Mouse (Mus musculus) thymus, postnatal 36 days (tissue): ENCODE data around the gene Olfr309.
"Not testable (repeated sequence)": the region's sequence is repeated elsewhere in the genome, so short reads cannot be mapped to it uniquely, and the experiment has no call there.

Source experiments
- DNase-seq, 2 experiments: peaks; one replicate each; pipeline ENCODE4 v3.0.0; 2022; ENCODE audit warnings: mixed read lengths in 2 of 2

Olfr309 gene

DNA sequence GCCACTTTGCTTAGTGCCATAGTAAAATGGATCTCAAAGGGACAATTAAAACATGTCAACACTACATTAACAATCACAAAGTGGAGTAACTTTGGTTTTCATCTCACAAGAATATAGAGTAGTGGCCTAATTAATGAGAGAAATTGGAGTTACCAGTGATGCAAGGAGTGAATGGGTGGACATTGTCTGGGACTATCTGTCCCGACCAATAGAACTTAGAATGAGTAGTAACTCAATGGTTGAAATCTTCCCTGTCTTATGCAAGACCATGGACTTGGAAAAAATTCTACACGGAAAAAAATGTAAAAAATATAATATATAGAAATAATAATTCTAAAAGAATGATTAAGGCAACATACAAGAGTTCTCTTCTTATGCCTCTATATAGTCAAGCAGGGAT is at the start of gene Olfr309:
Gene Olfr309, minus strand, starts transcription at position 101 of the 400 bp plus-strand sequence.
- DNase-seq: no peak

DNA sequence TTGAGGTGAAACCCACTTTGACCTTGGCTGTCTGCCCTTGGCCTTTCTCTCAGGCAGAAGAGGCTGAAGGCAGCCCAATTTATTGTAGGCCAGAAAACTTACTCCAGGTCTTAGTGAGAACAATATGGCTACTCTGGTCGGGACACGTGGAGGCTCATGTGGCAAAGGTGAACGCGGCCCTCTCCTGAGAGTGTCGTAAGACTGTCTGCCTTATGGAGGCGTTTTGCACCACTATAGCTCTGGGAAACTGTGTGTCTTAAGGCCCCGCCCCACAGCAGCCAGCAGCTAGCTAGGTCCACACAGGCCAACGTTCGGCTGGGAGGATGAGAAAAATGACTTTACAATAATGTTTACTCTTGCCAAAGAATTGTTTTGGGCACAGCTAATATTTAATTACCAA is 32.8 kb upstream of the Olfr309 start:
- DNase-seq: not testable (repeated sequence)

DNA sequence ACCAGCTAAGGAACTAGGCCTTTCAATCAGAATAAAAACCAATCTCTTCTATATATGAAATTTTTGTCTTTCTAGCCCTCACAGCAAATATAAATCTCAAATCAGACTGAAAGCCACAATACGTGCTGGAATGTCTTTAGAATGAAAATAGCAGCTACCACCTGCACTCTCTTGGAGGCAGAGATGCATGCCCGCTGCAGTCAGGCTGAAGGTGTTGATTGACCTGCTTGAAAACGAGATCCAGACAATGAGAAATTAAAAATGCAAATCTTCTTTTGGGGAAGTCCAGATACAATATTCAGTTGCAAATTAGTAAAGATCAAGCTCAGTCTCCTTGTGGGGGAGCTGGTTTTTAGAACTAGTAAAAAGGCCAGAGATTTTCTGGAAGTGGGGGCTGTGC is 30.7 kb upstream of the Olfr309 start:
- DNase-seq: no peak

DNA sequence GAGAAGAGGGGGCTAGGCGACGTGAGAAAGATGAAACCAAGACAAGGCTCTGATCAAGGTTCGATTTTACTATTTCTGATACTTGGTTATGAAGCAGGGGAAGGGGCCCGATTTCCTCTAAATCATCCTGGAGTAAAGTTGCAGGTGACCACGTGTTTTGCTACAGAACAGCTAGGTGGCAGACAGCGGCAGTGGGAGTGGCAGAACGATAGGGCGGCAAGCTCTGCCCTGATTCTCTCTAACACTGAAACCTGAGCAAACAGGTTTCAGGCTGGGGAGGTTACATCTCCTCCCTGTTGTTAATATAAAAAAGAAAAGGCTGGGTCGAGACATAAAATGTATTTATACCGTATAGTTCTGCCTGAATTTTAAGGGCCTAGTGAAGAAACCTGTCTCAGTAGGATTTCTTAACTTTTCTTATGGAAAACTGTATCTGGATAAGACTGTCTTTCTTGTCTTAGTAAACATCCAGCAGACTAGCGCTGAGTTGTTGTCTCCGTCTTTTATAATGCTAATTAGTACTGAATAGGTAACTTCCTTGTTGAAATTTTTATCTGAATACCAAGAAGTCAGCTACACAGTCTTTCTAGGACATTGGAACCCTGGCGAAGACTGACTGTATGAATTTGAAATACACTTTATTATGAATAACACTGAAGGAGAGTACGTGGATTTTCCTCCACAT is 29.5 kb upstream of the Olfr309 start:
- DNase-seq: no peak

DNA sequence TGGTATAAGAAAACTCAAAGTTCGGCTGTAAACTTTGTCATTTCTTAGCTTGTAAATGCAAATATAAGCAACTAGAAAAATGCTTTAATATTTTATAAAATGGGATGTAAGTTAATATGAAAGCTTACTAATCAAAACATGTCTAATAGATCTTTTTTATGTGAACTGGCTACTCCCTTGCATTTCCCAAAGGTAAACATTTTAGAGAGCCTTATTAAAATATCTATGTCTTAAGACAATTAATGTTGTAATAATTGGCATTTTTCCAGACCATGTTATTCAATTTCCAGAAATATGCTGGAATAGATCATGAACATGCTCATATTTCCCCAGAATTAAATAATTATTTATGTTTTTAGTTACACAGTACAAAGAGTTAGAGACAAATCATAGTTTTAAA is 24.0 kb upstream of the Olfr309 start, which contains the start of gene Olfr307:
Gene Olfr307, minus strand, starts transcription at position 101 of the 400 bp plus-strand sequence.
- no peak for DNase-seq

DNA sequence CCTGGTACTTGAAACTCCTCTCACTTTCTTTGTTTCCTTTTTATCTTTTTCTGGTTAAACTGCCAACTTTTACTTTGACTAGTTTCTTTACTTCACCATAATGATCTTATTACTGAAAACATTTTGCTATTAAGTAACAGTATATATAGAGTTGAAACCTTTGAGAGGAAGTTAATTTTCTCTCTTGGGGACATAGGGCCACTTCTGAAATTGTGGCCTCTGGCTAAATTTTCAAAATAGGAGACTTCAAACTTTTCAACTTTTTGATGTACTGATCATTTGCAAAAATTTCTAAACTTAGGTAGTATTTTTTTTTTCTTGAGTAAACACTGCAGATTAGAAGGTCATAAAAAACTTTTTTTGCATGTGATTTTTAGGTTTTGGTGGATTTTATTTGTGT is 12.0 kb upstream of the Olfr309 start, which contains the start of gene Olfr308:
Gene Olfr308, minus strand, starts transcription at position 101 of the 400 bp plus-strand sequence.
- DNase-seq: no peak

DNA sequence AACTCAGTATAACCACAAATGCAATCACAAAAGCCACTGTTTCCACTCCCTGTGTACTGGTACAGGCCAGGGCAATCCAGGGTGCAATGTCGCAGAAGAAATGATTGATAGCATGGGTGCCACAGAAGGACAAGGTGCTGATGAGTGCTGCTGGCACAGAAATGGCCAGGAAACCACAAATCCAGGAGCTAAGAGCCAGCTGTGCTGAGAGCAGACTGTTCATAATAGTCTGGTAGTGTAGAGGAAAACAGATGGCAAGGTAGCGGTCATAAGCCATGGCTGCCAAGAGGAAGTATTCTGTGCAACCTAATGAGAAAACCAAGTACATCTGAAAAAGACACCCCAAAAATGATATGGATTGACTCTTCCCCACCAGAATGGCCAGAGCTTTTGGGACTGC is 7.8 kb upstream of the Olfr309 start:
- DNase-seq: no peak

DNA sequence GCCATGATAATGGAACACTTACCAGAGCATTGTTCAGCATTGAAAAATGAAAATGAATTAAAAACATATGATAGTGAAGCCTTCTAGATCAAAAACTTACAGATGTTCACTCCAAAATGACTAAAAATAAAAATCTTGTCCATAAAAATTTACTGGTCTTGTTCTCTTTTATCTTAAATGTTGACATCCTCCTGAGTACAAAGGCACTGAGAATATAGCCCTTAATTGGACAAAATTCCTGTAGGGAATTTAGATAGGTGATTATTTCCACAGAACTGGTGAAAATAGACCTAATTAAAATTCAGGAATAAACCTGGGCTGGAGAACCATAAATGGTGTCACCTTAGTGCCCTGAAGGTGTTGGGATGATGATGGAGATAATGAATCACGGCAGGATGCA is 36.4 kb downstream of the Olfr309 start, which contains the start of gene Olfr310:
Gene Olfr310, minus strand, starts transcription at position 101 of the 400 bp plus-strand sequence.
- DNase-seq: no peak
